Mouse (Mus musculus) midbrain, embryonic 11.5 days (tissue): ENCODE results near the gene Prss38. TPM values are rescaled to one million over a fixed set of nuclear protein-coding genes. Genes with fewer than 3 reads are reported as not detected.
"Not testable (repeated sequence)": the region's sequence is repeated elsewhere in the genome, so short reads cannot be mapped to it uniquely, and the experiment has no call there.

Experiments
- ATAC-seq: fragments of 200-750 bp; cut with Nextera tagmentation; 2 replicates; pipeline ENCODE4 v1.8.0; 2017; ENCODE audit warnings: moderate TSS enrichment, moderate library complexity; ENCODE audit not compliant: low FRiP score
- DNase-seq: peaks from one replicate; pipeline ENCODE4 v3.0.0; 2015; ENCODE audit warnings: low spot score; ENCODE audit errors: missing footprints
- H3K27ac ChIP-seq: fragments of 300-500 bp; sonication (generic); 2 replicates; pipeline ENCODE4 v1.5.1; 2014; ENCODE audit warnings: low read depth, low read length
- H3K27me3 ChIP-seq: fragments of 300-500 bp; sonication (generic); 2 replicates; pipeline ENCODE4 v1.6.1; 2014; ENCODE audit warnings: mild to moderate bottlenecking, low read length, moderate library complexity, mixed read lengths; ENCODE audit not compliant: control insufficient read depth, insufficient read depth
- H3K36me3 ChIP-seq: fragments of 300-500 bp; sonication (generic); 2 replicates; pipeline ENCODE4 v1.6.1; 2014; ENCODE audit warnings: mild to moderate bottlenecking, low read length, moderate library complexity, mixed read lengths; ENCODE audit not compliant: control insufficient read depth, insufficient read depth
- H3K4me1 ChIP-seq: fragments of 300-500 bp; sonication (generic); 2 replicates; pipeline ENCODE4 v1.6.1; 2014; ENCODE audit warnings: low read length; ENCODE audit not compliant: control insufficient read depth, insufficient read depth
- H3K4me2 ChIP-seq: fragments of 300-500 bp; sonication (generic); 2 replicates; pipeline ENCODE4 v1.6.1; 2014; ENCODE audit warnings: mild to moderate bottlenecking, moderate library complexity
- H3K4me3 ChIP-seq: fragments of 300-500 bp; sonication (generic); 2 replicates; pipeline ENCODE4 v1.5.1; 2014; ENCODE audit warnings: low read depth, low read length
- H3K9ac ChIP-seq: fragments of 300-500 bp; sonication (generic); 2 replicates; pipeline ENCODE4 v1.6.1; 2014; ENCODE audit warnings: low read length
- H3K9me3 ChIP-seq: fragments of 300-500 bp; sonication (generic); 2 replicates; pipeline ENCODE4 v1.6.1; 2016; ENCODE audit warnings: low read length; ENCODE audit not compliant: control insufficient read depth
- WGBS: fragments of 180-500 bp; shearing (Covaris S2); extraction: QIAGEN DNeasy Blood & Tissue Kit; methylation state at CpG from one replicate; pipeline ENCODE4 v1.1.7; 2014; 5-methylcytosine and 5-hydroxymethylcytosine counted together
- polyA plus RNA-seq: library from polyadenylated mRNA; unstranded; fragments of >200 nt; fragmentation: Nextera tagmentation; extraction: Ambion mirVana; gene quantifications from 2 replicates; pipeline ENCODE4 v1.2.1, GENCODE M21; 2014

The Prss38 gene
- polyA plus RNA-seq, 1 experiment from 2014 or later, result not detected

GRCm38 (mm10) chr11:59387471-59387870 is 12.0 kb upstream of the Prss38 start:
- 50% methylated on average over 4 of the region's 4 CpGs for WGBS
- H3K9me3 ChIP-seq, result no peaks in the 10 kb centered on the region
- H3K27ac ChIP-seq, result no peak overlapping the region
- ATAC-seq (no peak), DNase-seq (no peak)
- H3K9ac ChIP-seq, result no peak overlapping the region
- H3K4me2 ChIP-seq, result no peak overlapping the region
- H3K27me3 ChIP-seq, result no peaks in the 10 kb centered on the region
- no peak overlapping the region for H3K4me3 ChIP-seq
- H3K4me1 ChIP-seq, result peaks cover 2% of the 10 kb centered on the region; the same call in 1 of the 2 replicates
- no peaks in the 10 kb centered on the region for H3K36me3 ChIP-seq

DNA sequence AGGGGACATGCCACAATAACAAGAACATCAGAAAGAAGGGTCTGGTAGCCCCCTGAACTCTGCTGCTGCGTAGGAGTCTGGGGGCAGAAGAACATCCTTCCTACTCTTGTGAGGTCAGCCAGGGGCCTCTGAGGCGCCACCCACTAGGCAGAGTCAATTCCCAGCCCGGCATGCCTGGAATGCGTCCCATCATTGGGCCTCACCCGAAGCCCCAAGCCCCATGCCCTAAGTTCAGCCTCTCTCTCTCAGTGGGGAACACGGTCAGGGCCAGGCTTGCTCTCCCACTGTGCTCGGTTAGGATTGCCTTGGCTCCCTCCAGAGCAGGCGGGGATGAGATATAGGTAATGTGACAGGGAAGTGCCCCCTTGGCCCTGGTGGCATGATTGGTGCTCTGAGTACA is 9.7 kb upstream of the Prss38 start:
- 23% methylated on average over 8 of the region's 8 CpGs for WGBS
- H3K27ac ChIP-seq, result no peak overlapping the region
- H3K36me3 ChIP-seq, result no peaks in the 10 kb centered on the region
- no peak overlapping the region for H3K4me2 ChIP-seq
- no peak overlapping the region for H3K4me3 ChIP-seq
- H3K9ac ChIP-seq, result no peak overlapping the region
- ATAC-seq, result no peak
- H3K9me3 ChIP-seq, result no peaks in the 10 kb centered on the region
- H3K4me1 ChIP-seq, result peaks cover 2% of the 10 kb centered on the region; the same call in 1 of the 2 replicates
- no peaks in the 10 kb centered on the region for H3K27me3 ChIP-seq
- DNase-seq, result peak; percentile 81

DNA sequence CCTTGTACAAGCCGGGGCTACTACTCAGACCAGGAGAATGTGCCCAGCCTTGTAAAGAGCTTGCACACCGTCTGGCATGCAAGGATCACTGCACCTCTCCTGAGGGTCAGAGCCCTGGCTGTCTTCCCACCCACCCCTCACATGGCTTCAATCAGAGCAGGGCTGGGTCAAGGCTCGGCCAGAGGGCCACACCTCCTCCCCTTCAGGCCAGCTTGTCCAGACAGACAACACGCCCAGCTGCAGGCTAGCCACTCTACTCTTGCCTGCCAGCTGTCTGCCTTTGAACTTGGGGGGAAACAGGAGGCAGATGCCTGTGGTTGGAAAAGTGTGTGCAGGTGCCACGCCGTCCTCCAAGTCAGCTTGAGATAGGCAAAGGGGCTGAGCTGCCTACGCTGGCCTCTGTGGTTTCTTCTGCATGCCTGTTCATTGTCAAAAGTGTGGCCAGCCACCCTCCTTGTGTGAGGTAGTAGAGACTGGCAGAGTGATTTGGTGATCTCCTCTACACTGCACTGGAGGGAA is 9.0 kb upstream of the Prss38 start:
- no peaks in the 10 kb centered on the region for H3K27me3 ChIP-seq
- 53% methylated on average over 7 of the region's 7 CpGs for WGBS
- no peak overlapping the region for H3K4me3 ChIP-seq
- peaks cover 2% of the 10 kb centered on the region; the same call in 1 of the 2 replicates for H3K4me1 ChIP-seq
- DNase-seq (peak; percentile 75), ATAC-seq (no peak)
- H3K9me3 ChIP-seq, result no peaks in the 10 kb centered on the region
- no peaks in the 10 kb centered on the region for H3K36me3 ChIP-seq
- H3K4me2 ChIP-seq, result no peak overlapping the region
- no peak overlapping the region for H3K9ac ChIP-seq
- H3K27ac ChIP-seq, result no peak overlapping the region

DNA sequence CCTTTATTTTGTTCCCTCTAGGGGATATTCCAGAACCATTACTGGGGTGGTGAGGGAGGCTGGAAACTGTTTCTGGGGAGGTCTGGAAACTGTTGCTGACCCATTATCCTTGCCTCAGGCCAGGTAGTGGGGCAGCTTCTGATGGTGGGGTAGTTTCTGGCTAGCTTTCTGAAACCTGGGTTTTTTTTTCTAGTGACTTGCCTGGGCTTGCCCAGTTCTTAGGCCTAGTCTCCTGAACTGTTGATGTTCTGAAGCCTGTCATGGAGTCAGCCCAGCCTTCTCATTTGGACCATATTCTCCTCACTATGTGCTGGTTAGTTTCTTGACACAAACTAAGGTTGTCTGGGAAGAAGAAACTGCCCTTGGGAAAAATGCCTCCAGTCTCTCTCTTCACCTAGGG is 4.1 kb upstream of the Prss38 start:
- no peak overlapping the region for H3K4me3 ChIP-seq
- H3K27me3 ChIP-seq, result no peaks in the 10 kb centered on the region
- no peaks in the 10 kb centered on the region for H3K9me3 ChIP-seq
- ATAC-seq (no peak), DNase-seq (no peak)
- peaks cover 1% of the 10 kb centered on the region; the same call in 1 of the 2 replicates for H3K4me1 ChIP-seq
- no peak overlapping the region for H3K27ac ChIP-seq
- no peaks in the 10 kb centered on the region for H3K36me3 ChIP-seq
- no peak overlapping the region for H3K4me2 ChIP-seq
- no peak overlapping the region for H3K9ac ChIP-seq

DNA sequence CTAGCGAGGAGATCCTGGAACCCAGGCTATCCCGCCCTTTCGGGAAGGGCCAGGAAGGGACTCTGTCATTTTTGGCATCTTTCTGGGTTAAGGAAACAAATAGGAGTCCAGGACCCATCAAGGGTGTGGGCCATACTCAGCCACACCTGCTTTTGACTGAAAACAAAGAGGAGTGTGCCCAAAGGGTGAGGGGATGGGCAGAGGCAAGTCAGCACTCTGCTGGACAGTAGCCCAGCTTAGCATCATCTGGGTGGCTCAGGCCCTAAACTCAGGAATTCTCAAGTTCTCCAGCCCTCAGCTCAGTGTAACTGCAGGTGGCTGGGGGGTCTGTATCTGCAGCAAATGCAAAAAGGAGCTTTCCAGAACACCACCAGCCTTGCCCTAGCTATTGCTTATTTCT is 2.5 kb upstream of the Prss38 start:
- Histone ChIP-seq H3K4me1 (no peaks in the 10 kb centered on the region), H3K27ac (no peak overlapping the region), H3K9me3 (no peaks in the 10 kb centered on the region), H3K27me3 (no peaks in the 10 kb centered on the region), H3K36me3 (no peaks in the 10 kb centered on the region), H3K9ac (no peak overlapping the region), H3K4me3 (no peak overlapping the region), H3K4me2 (no peak overlapping the region)
- DNase-seq (peak; percentile 44), ATAC-seq (no peak)
- WGBS, result 87% methylated on average over 3 of the region's 3 CpGs

DNA sequence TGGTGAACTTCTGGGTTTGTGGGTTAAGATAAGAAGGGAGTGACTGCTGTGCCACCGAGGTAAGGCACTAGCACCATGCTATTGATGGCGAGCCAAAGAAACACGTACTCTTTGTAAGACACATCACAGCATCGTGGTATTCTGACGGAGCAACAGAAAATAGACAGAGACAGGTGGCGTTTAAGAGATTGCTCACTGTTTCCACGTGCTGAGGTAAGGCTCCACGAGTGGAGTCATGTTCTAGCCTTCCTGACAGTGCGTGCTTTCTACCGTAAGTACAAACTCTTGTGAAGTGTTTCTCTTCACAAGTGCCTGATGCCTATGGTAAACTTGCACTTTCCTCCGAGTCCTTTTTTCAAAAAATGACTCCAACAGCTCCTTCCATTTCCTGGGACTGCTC is 5.6 kb downstream of the Prss38 start:
- ATAC-seq, result no peak
- Histone ChIP-seq H3K9me3 (no peaks in the 10 kb centered on the region), H3K4me1 (no peaks in the 10 kb centered on the region), H3K36me3 (no peaks in the 10 kb centered on the region), H3K4me3 (no peak overlapping the region), H3K27me3 (no peaks in the 10 kb centered on the region), H3K27ac (no peak overlapping the region), H3K4me2 (no peak overlapping the region), H3K9ac (no peak overlapping the region)
- DNase-seq, result no peak
- WGBS, result 87% methylated on average over 11 of the region's 11 CpGs

DNA sequence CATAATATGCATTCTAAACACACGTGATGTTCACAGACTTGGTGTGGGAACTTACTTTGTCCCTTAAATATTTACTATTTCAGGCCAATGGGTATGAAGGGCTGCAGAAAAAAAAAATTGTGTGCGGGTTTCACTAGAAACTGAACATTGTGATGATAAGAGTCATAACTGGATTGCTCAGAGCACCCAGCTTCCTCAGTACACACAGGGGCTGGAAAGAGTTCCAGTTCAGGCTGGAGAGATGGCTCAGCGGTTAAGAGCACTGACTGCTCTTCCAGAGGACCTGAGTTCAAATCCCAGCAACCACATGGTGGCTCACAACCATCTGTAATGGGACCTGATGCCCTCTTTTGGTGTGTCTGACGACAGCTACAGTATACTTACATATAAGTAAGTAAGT is 7.5 kb downstream of the Prss38 start:
- H3K36me3 ChIP-seq, H3K4me1 ChIP-seq, H3K9ac ChIP-seq, H3K27ac ChIP-seq, H3K27me3 ChIP-seq, DNase-seq, H3K4me3 ChIP-seq, H3K4me2 ChIP-seq, ATAC-seq, H3K9me3 ChIP-seq: not testable (repeated sequence)
- 80% methylated on average over 4 of the region's 4 CpGs for WGBS

GRCm38 (mm10) chr11:59366633-59367032 is 8.8 kb downstream of the Prss38 start:
- no peaks in the 10 kb centered on the region for H3K36me3 ChIP-seq
- H3K4me1 ChIP-seq, result no peaks in the 10 kb centered on the region
- WGBS, result 34% methylated on average over 3 of the region's 3 CpGs
- no peak overlapping the region for H3K4me2 ChIP-seq
- H3K9ac ChIP-seq, result no peak overlapping the region
- H3K9me3 ChIP-seq, result no peaks in the 10 kb centered on the region
- no peak for ATAC-seq
- no peak overlapping the region for H3K27ac ChIP-seq
- DNase-seq, result peak; percentile 59
- no peaks in the 10 kb centered on the region for H3K27me3 ChIP-seq
- H3K4me3 ChIP-seq, result no peak overlapping the region

DNA sequence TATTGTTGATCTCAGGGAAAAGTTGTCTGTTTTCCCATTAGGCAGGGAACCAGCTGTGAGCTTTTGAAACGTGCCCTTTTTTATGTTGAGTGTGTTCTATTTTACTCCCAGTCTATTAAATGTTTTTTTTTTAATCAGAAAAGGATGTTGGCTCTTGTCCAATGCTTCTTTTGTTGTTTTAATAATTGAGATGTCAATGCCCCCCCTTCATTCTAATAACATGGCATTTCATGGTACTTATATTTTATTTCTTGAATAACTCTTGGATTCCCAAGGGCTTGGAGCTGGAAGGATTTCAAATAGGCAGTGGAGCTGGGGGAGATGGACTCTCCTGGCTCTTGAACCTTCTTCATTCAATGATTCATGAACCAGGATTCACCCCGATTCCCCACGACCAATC is 9.4 kb downstream of the Prss38 start:
- H3K27me3 ChIP-seq, result no peaks in the 10 kb centered on the region
- H3K4me2 ChIP-seq, result no peak overlapping the region
- no peaks in the 10 kb centered on the region for H3K9me3 ChIP-seq
- no peaks in the 10 kb centered on the region for H3K36me3 ChIP-seq
- H3K9ac ChIP-seq, result no peak overlapping the region
- DNase-seq (no peak), ATAC-seq (no peak)
- no peak overlapping the region for H3K27ac ChIP-seq
- no peaks in the 10 kb centered on the region for H3K4me1 ChIP-seq
- WGBS, result 79% methylated on average over 3 of the region's 3 CpGs
- H3K4me3 ChIP-seq, result no peak overlapping the region

DNA sequence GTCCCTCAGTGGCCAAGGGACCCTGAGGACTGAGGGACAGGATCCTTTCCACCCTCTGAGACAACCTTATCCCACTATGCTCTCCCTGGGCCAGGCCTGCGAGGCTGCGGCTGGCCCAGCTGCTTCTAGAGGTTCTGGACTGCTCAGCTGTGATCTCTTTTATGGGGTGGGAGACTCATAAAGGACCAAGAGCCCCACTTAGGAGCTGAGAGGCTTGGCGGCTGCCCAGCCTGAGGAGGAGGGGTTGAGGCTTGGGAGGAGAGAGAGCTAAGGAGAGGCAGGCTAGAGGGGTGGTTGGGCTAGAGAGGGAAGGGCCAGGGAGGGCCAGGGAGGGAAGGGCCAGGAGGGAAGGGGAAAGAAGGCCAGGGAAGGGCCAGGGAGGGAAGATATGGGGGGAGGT is 11.0 kb downstream of the Prss38 start:
- no peak overlapping the region for H3K4me2 ChIP-seq
- DNase-seq, result no peak
- no peak overlapping the region for H3K27ac ChIP-seq
- WGBS, result 60% methylated on average over 3 of the region's 3 CpGs
- H3K9me3 ChIP-seq, result no peaks in the 10 kb centered on the region
- no peak overlapping the region for H3K9ac ChIP-seq
- H3K36me3 ChIP-seq, result no peaks in the 10 kb centered on the region
- H3K27me3 ChIP-seq, result no peaks in the 10 kb centered on the region
- H3K4me3 ChIP-seq, result no peak overlapping the region
- H3K4me1 ChIP-seq, result no peaks in the 10 kb centered on the region
- ATAC-seq, result no peak
